10 mouse cellular contexts compared by ENCODE assay signal in genomic region chr1:119494024-119494711, GRCm38 (mm10). TPM values are rescaled to one million over a fixed set of nuclear protein-coding genes. Genes with fewer than 3 reads are reported as not detected.
DNase-seq lines count a peak whose midpoint lies in the region; ATAC-seq and TF ChIP-seq lines count a peak whose summit lies in the region.
"Had no signal": no experiment of that assay in that cellular context is flagged by ENCODE, and none has a peak within 500 bp of the region (broad histone marks: within the 10 kb centered on the region; RNA-seq: fewer than 3 reads in every experiment).

No protein-coding gene starts in this region.

- no peak for TF ChIP-seq EP300 in heart, adult 2 months (IDR thresholded peaks at IDR 0.05; ENCODE audit: insufficient read depth, low read depth, low read length)

- ATAC-seq in lung, embryonic 14.5 days (ENCODE audit: insufficient read depth) = 0 out of 2 replicates have a peak, but pooled peaks have one; percentile 9
- peak; percentile 44; the same call in 1 of the 2 replicates for ATAC-seq in megakaryocyte progenitor cell, adult 5-6 weeks (replicated peaks; ENCODE audit: poor library complexity)
- ATAC-seq in granulocyte monocyte progenitor cell, adult 5-6 weeks (replicated peaks; ENCODE audit: poor library complexity, severe bottlenecking) = no peak
- ATAC-seq: midbrain, embryonic 15.5 days had no signal

- H3K9me3 ChIP-seq in heart, embryonic 10.5 days = no peaks in the 10 kb centered on the region
- H3K9me3 ChIP-seq in lung, embryonic 14.5 days (ENCODE audit: low read depth, low read length) = no peaks in the 10 kb centered on the region
- H3K9me3 ChIP-seq: forebrain, embryonic 10.5 days; hindbrain, embryonic 12.5 days; midbrain, embryonic 15.5 days had no signal

- H3K27ac ChIP-seq in heart, adult 2 months = peak overlapping the region; percentile 48
- no peak overlapping the region for H3K27ac ChIP-seq in heart, embryonic 10.5 days
- no peak overlapping the region for H3K27ac ChIP-seq in lung, embryonic 14.5 days (ENCODE audit: low read depth)
- H3K27ac ChIP-seq: forebrain, embryonic 10.5 days; hindbrain, embryonic 12.5 days; midbrain, embryonic 15.5 days had no signal

- peak; percentile 49 to 64 for DNase-seq in heart, adult 2 months
- DNase-seq in heart, embryonic 10.5 days (ENCODE audit: low spot score) = no peak
- peak; percentile 58 for DNase-seq in lung, embryonic 14.5 days
- DNase-seq in lung, postnatal 10 days = no peak
- DNase-seq in R1 (ENCODE audit: low read depth, low spot score) = peak; percentile 61

- no peak for TF ChIP-seq POLR2A in heart, adult 2 months (IDR thresholded peaks at IDR 0.05; ENCODE audit: insufficient read depth, low read depth, low read length)

- peak; percentile 58 for TF ChIP-seq CTCF in heart, adult 2 months (IDR thresholded peaks at IDR 0.05)
- TF ChIP-seq CTCF in lung, embryonic 14.5 days (IDR thresholded peaks at IDR 0.05; ENCODE audit: low read depth) = peak; percentile 52

- intact Hi-C loops in heart, adult 2 months (cut with DNase I) = loop anchor here (5.0 kb wide), 1 partner anchor 33 kb away; the partner anchor contains the start of gene Tmem185b

- H3K79me2 ChIP-seq in heart, adult 2 months (replicated peaks; ENCODE audit: control insufficient read depth, insufficient read depth, low read length) = peaks cover 3% of the 10 kb centered on the region

- H3K4me2 ChIP-seq in lung, embryonic 14.5 days = no peak overlapping the region
- H3K4me2 ChIP-seq: hindbrain, embryonic 12.5 days; midbrain, embryonic 15.5 days had no signal

- peaks cover 29% of the 10 kb centered on the region for H3K4me1 ChIP-seq in heart, adult 2 months (ENCODE audit: control insufficient read depth, insufficient read depth, low read length)
- H3K4me1 ChIP-seq in heart, embryonic 10.5 days = peaks cover 48% of the 10 kb centered on the region
- peaks cover 33% of the 10 kb centered on the region for H3K4me1 ChIP-seq in lung, embryonic 14.5 days (ENCODE audit: insufficient read depth)
- H3K4me1 ChIP-seq: midbrain, embryonic 15.5 days had no signal

- H3K36me3 ChIP-seq in heart, adult 2 months (ENCODE audit: control insufficient read depth, insufficient read depth, low read length) = no peaks in the 10 kb centered on the region; the same call in 1 of the 2 replicates
- H3K36me3 ChIP-seq in heart, embryonic 10.5 days = peaks cover 16% of the 10 kb centered on the region; the same call in 1 of the 2 replicates
- 0 out of 2 replicates have a peak, but pooled peaks cover 7% of the 10 kb centered on the region for H3K36me3 ChIP-seq in lung, embryonic 14.5 days (ENCODE audit: insufficient read depth)
- H3K36me3 ChIP-seq: forebrain, embryonic 10.5 days; hindbrain, embryonic 12.5 days; midbrain, embryonic 15.5 days had no signal

- WGBS in heart, adult 2 months = 60% methylated on average over 2 of the region's 2 CpGs
- WGBS in heart, embryonic 10.5 days = 76% methylated on average over 2 of the region's 2 CpGs
- WGBS in lung, embryonic 14.5 days = 61% methylated on average over 2 of the region's 2 CpGs

- no peak overlapping the region for H3K4me3 ChIP-seq in heart, adult 2 months
- H3K4me3 ChIP-seq in heart, embryonic 10.5 days = no peak overlapping the region
- no peak overlapping the region for H3K4me3 ChIP-seq in lung, embryonic 14.5 days (ENCODE audit: low read depth, low read length)
- H3K4me3 ChIP-seq: forebrain, embryonic 10.5 days; hindbrain, embryonic 12.5 days; midbrain, embryonic 15.5 days had no signal

- H3K27me3 ChIP-seq in heart, adult 2 months (ENCODE audit: control insufficient read depth, insufficient read depth, low read length) = no peaks in the 10 kb centered on the region
- no peaks in the 10 kb centered on the region for H3K27me3 ChIP-seq in heart, embryonic 10.5 days (ENCODE audit: insufficient read depth, poor library complexity, severe bottlenecking)
- H3K27me3 ChIP-seq in lung, embryonic 14.5 days (ENCODE audit: insufficient read depth, low read length) = no peaks in the 10 kb centered on the region
- H3K27me3 ChIP-seq: hindbrain, embryonic 12.5 days; midbrain, embryonic 15.5 days had no signal

- H3K9ac ChIP-seq in heart, adult 2 months (ENCODE audit: low read depth, low read length) = no peak overlapping the region
- no peak overlapping the region for H3K9ac ChIP-seq in lung, embryonic 14.5 days
- H3K9ac ChIP-seq: hindbrain, embryonic 12.5 days; midbrain, embryonic 15.5 days had no signal

RNA-seq across cellular contexts. Expression of gene Ralb, which starts 10.4 kb away (rescaled TPM):
- 10 to 100 TPM; 26.9 to 30.1 TPM for total RNA-seq in heart, adult 2 months (2021)
- polyA plus RNA-seq in heart, adult 2 months (2012; rRNA removed) = 23.1 and 29.1 TPM in 2 replicates
- 176 and 192 TPM in 2 replicates for polyA plus RNA-seq in heart, embryonic 10.5 days (2016; fragmentation: Nextera tagmentation; extraction: Ambion mirVana)
- 219 and 221 TPM in 2 replicates for polyA plus RNA-seq in lung, embryonic 14.5 days (2014; fragmentation: Nextera tagmentation; extraction: Ambion mirVana)
- total RNA-seq in megakaryocyte progenitor cell, adult 5-6 weeks (2015) = 10.4 and 12.1 TPM in 2 replicates
- 23.6 and 24.3 TPM in 2 replicates for total RNA-seq in megakaryocyte progenitor cell, adult 5-6 weeks (2017)
- 24.0 and 26.9 TPM in 2 replicates for total RNA-seq in granulocyte monocyte progenitor cell, adult 5-6 weeks (2014; fragmentation: Nextera tagmentation)
- 22.7 and 27.5 TPM in 2 replicates for total RNA-seq in granulocyte monocyte progenitor cell, adult 5-6 weeks (2017)

RNA-seq across cellular contexts. Expression of gene Tmem185b, which starts 31.8 kb away (rescaled TPM):
- 10 to 100 TPM; 14.8 to 15.8 TPM for total RNA-seq in heart, adult 2 months (2021)
- 14.2 and 15.1 TPM in 2 replicates for polyA plus RNA-seq in heart, adult 2 months (2012; rRNA removed)
- polyA plus RNA-seq in heart, embryonic 10.5 days (2016; fragmentation: Nextera tagmentation; extraction: Ambion mirVana) = 22.3 and 24.8 TPM in 2 replicates
- 32.4 and 33.2 TPM in 2 replicates for polyA plus RNA-seq in lung, embryonic 14.5 days (2014; fragmentation: Nextera tagmentation; extraction: Ambion mirVana)
- total RNA-seq in megakaryocyte progenitor cell, adult 5-6 weeks (2015) = 16.6 and 19.5 TPM in 2 replicates
- 10.2 and 11.2 TPM in 2 replicates for total RNA-seq in megakaryocyte progenitor cell, adult 5-6 weeks (2017)
- total RNA-seq in granulocyte monocyte progenitor cell, adult 5-6 weeks (2014; fragmentation: Nextera tagmentation) = 10.8 and 17.3 TPM in 2 replicates
- 12.6 and 13.0 TPM in 2 replicates for total RNA-seq in granulocyte monocyte progenitor cell, adult 5-6 weeks (2017)

Comparison
In these comparisons a context has a peak if more than half of its experiments do, and no peak if none do; other contexts are left out.
1. DNase-seq: peak in heart, adult 2 months (2 of 2), lung, embryonic 14.5 days (single experiment) and R1 (single experiment); none in heart, embryonic 10.5 days (single experiment) and lung, postnatal 10 days (single experiment).